Mouse (Mus musculus): ENCODE measurements at regions not wholly inside any gene's neighbourhood (a gene's known extent, or its start where the extent isn't known, plus 50 kb on each side); places are given as distances from the start of the nearest gene placed in this dataset.

GRCm38 (mm10) chr6:112553231-112553920 is 63.6 kb upstream of the Oxtr start:
- no peaks in the 10 kb centered on the region; the same call in 1 of the 2 replicates for H3K4me1 ChIP-seq (ENCODE audit: control insufficient read depth, insufficient read depth, low read length)
- 88% methylated on average over 5 of the region's 5 CpGs for WGBS
- no peak overlapping the region for H3K27ac ChIP-seq (ENCODE audit: control insufficient read depth, insufficient read depth, low read depth, low read length, poor library complexity)
- no peak overlapping the region for H3K4me3 ChIP-seq (replicated peaks; ENCODE audit: control insufficient read depth, low read depth, low read length)
- TF ChIP-seq POLR2A (IDR thresholded peaks at IDR 0.05; ENCODE audit: borderline replicate concordance, control insufficient read depth, low read depth, low read length) = no peak

GRCm38 (mm10) chr6:112552560-112552959 is 62.8 kb upstream of the Oxtr start:
- H3K27ac ChIP-seq (ENCODE audit: control insufficient read depth, insufficient read depth, low read depth, low read length, poor library complexity) = no peak overlapping the region
- no peaks in the 10 kb centered on the region; the same call in 1 of the 2 replicates for H3K4me1 ChIP-seq (ENCODE audit: control insufficient read depth, insufficient read depth, low read length)
- H3K4me3 ChIP-seq (replicated peaks; ENCODE audit: control insufficient read depth, low read depth, low read length) = no peak overlapping the region
- WGBS = 76% methylated on average over 4 of the region's 4 CpGs
- TF ChIP-seq POLR2A (IDR thresholded peaks at IDR 0.05; ENCODE audit: borderline replicate concordance, control insufficient read depth, low read depth, low read length) = no peak
- TF ChIP-seq CTCF (IDR thresholded peaks at IDR 0.05; ENCODE audit: control insufficient read depth, insufficient read depth, low read length) = no peak

GRCm38 (mm10) chr6:112551298-112551697 is 61.6 kb upstream of the Oxtr start:
- Histone ChIP-seq H3K27ac (ENCODE audit: control insufficient read depth, insufficient read depth, low read depth, low read length, poor library complexity) (no peak overlapping the region), H3K4me3 (replicated peaks; ENCODE audit: control insufficient read depth, low read depth, low read length) (no peak overlapping the region), H3K4me1 (ENCODE audit: control insufficient read depth, insufficient read depth, low read length) (no peaks in the 10 kb centered on the region; the same call in 1 of the 2 replicates)
- 82% methylated on average over 4 of the region's 4 CpGs for WGBS
- TF ChIP-seq POLR2A (IDR thresholded peaks at IDR 0.05; ENCODE audit: borderline replicate concordance, control insufficient read depth, low read depth, low read length) (no peak), CTCF (IDR thresholded peaks at IDR 0.05; ENCODE audit: control insufficient read depth, insufficient read depth, low read length) (no peak)

GRCm38 (mm10) chr6:112547251-112547650 is 57.5 kb upstream of the Oxtr start:
- H3K4me1 ChIP-seq (ENCODE audit: control insufficient read depth, insufficient read depth, low read length) = no peaks in the 10 kb centered on the region; the same call in 1 of the 2 replicates
- 11% methylated on average over 10 of the region's 10 CpGs for WGBS
- H3K4me3 ChIP-seq (replicated peaks; ENCODE audit: control insufficient read depth, low read depth, low read length) = no peak overlapping the region
- TF ChIP-seq POLR2A (IDR thresholded peaks at IDR 0.05; ENCODE audit: borderline replicate concordance, control insufficient read depth, low read depth, low read length) = no peak
- no peak for TF ChIP-seq CTCF (IDR thresholded peaks at IDR 0.05; ENCODE audit: control insufficient read depth, insufficient read depth, low read length)
- no peak overlapping the region for H3K27ac ChIP-seq (ENCODE audit: control insufficient read depth, insufficient read depth, low read depth, low read length, poor library complexity)

GRCm38 (mm10) chr6:112546033-112546432 is 56.3 kb upstream of the Oxtr start:
- TF ChIP-seq POLR2A (IDR thresholded peaks at IDR 0.05; ENCODE audit: borderline replicate concordance, control insufficient read depth, low read depth, low read length) = no peak
- no peak for TF ChIP-seq CTCF (IDR thresholded peaks at IDR 0.05; ENCODE audit: control insufficient read depth, insufficient read depth, low read length)
- 79% methylated on average over 5 of the region's 5 CpGs for WGBS

GRCm38 (mm10) chr6:112544315-112544714 is 54.6 kb upstream of the Oxtr start:
- no peak for TF ChIP-seq CTCF (IDR thresholded peaks at IDR 0.05; ENCODE audit: control insufficient read depth, insufficient read depth, low read length)
- H3K27ac ChIP-seq (ENCODE audit: control insufficient read depth, insufficient read depth, low read depth, low read length, poor library complexity) = no peak overlapping the region
- 76% methylated on average over 4 of the region's 4 CpGs for WGBS
- H3K4me3 ChIP-seq (replicated peaks; ENCODE audit: control insufficient read depth, low read depth, low read length) = no peak overlapping the region
- H3K4me1 ChIP-seq (ENCODE audit: control insufficient read depth, insufficient read depth, low read length) = no peaks in the 10 kb centered on the region; the same call in 1 of the 2 replicates

More at GRCm38 (mm10) chr6:112546033-112546432, 56.3 kb upstream of the Oxtr start:
- Histone ChIP-seq H3K4me3 (replicated peaks; ENCODE audit: control insufficient read depth, low read depth, low read length) (no peak overlapping the region), H3K4me1 (ENCODE audit: control insufficient read depth, insufficient read depth, low read length) (no peaks in the 10 kb centered on the region; the same call in 1 of the 2 replicates), H3K27ac (ENCODE audit: control insufficient read depth, insufficient read depth, low read depth, low read length, poor library complexity) (no peak overlapping the region)

GRCm38 (mm10) chr6:112542692-112543091 is 52.9 kb upstream of the Oxtr start:
- no peaks in the 10 kb centered on the region; the same call in 1 of the 2 replicates for H3K4me1 ChIP-seq (ENCODE audit: control insufficient read depth, insufficient read depth, low read length)
- TF ChIP-seq POLR2A (IDR thresholded peaks at IDR 0.05; ENCODE audit: borderline replicate concordance, control insufficient read depth, low read depth, low read length) = no peak
- no peak for TF ChIP-seq CTCF (IDR thresholded peaks at IDR 0.05; ENCODE audit: control insufficient read depth, insufficient read depth, low read length)
- H3K4me3 ChIP-seq (replicated peaks; ENCODE audit: control insufficient read depth, low read depth, low read length) = no peak overlapping the region
- WGBS = 31% methylated on average over 2 of the region's 2 CpGs
- H3K27ac ChIP-seq (ENCODE audit: control insufficient read depth, insufficient read depth, low read depth, low read length, poor library complexity) = no peak overlapping the region
